Mouse (Mus musculus) neural tube, embryonic 12.5 days (tissue): ENCODE data around the gene Dmac1. TPM values are rescaled to one million over a fixed set of nuclear protein-coding genes. Genes with fewer than 3 reads are reported as not detected.
"Not testable (repeated sequence)": the region's sequence is repeated elsewhere in the genome, so short reads cannot be mapped to it uniquely, and the experiment has no call there.

ENCODE experiments used
- ATAC-seq: fragments of 200-750 bp; cut with Nextera tagmentation; 2 replicates; pipeline ENCODE4 v1.8.0; 2017; ENCODE audit warnings: low read depth, mild to moderate bottlenecking, moderate TSS enrichment, moderate library complexity; ENCODE audit not compliant: low FRiP score
- H3K27ac ChIP-seq: fragments of 300-500 bp; sonication (generic); 2 replicates; pipeline ENCODE4 v1.5.1; 2016
- H3K27me3 ChIP-seq: fragments of 300-500 bp; sonication (generic); replicated peaks from 2 replicates; pipeline ENCODE4 v1.6.1; 2016; ENCODE audit warnings: mild to moderate bottlenecking
- H3K36me3 ChIP-seq: fragments of 300-500 bp; sonication (generic); 2 replicates; pipeline ENCODE4 v1.6.1; 2016; ENCODE audit warnings: mild to moderate bottlenecking
- H3K4me1 ChIP-seq: fragments of 300-500 bp; sonication (generic); 2 replicates; pipeline ENCODE4 v1.6.1; 2016
- H3K4me2 ChIP-seq: fragments of 300-500 bp; sonication (generic); replicated peaks from 2 replicates; pipeline ENCODE4 v1.6.1; 2016; ENCODE audit warnings: mild to moderate bottlenecking
- H3K4me3 ChIP-seq: fragments of 300-500 bp; sonication (generic); 2 replicates; pipeline ENCODE4 v1.5.1; 2016
- H3K9ac ChIP-seq: fragments of 300-500 bp; sonication (generic); 2 replicates; pipeline ENCODE4 v1.6.1; 2016; ENCODE audit warnings: mild to moderate bottlenecking
- H3K9me3 ChIP-seq: fragments of 300-500 bp; sonication (generic); 2 replicates; pipeline ENCODE4 v1.6.1; 2016; ENCODE audit warnings: mild to moderate bottlenecking
- WGBS: fragments of 180-500 bp; shearing (Covaris S2); methylation state at CpG from one replicate; pipeline ENCODE4 v1.1.7; 2016; 5-methylcytosine and 5-hydroxymethylcytosine counted together
- polyA plus RNA-seq: library from polyadenylated mRNA; unstranded; fragments of >200 nt; fragmentation: Nextera tagmentation; extraction: Ambion mirVana; gene quantifications from 2 replicates; pipeline ENCODE4 v1.2.1, GENCODE M21; 2016

Dmac1 gene
- polyA plus RNA-seq, 1 experiment from 2014 or later, result 110 TPM

- Histone ChIP-seq H3K9me3 (no peaks in the 10 kb centered on the region), H3K36me3 (no peaks in the 10 kb centered on the region), H3K27ac (no peak overlapping the region), H3K4me1 (no peaks in the 10 kb centered on the region), H3K4me2 (no peak overlapping the region), H3K27me3 (no peaks in the 10 kb centered on the region), H3K4me3 (no peak overlapping the region), H3K9ac (no peak overlapping the region)
- WGBS, result 74% methylated on average over 6 of the region's 6 CpGs
- ATAC-seq, result no peak
These were observed 11.1 kb downstream of the Dmac1 start for GRCm38 (mm10) chr4:75266773-75267550.

- no peak for ATAC-seq
- Histone ChIP-seq H3K9me3 (no peaks in the 10 kb centered on the region), H3K4me2 (no peak overlapping the region), H3K4me3 (no peak overlapping the region), H3K27ac (no peak overlapping the region), H3K36me3 (no peaks in the 10 kb centered on the region), H3K27me3 (no peaks in the 10 kb centered on the region), H3K9ac (no peak overlapping the region), H3K4me1 (no peaks in the 10 kb centered on the region)
- WGBS, result 94% methylated on average over 2 of the region's 2 CpGs
These were observed 13.9 kb downstream of the Dmac1 start for GRCm38 (mm10) chr4:75264219-75264618.

GRCm38 (mm10) chr4:75263556-75264129 lies 14.5 kb downstream of the Dmac1 start:
- Histone ChIP-seq H3K27me3 (no peaks in the 10 kb centered on the region), H3K4me3 (no peak overlapping the region), H3K4me1 (no peaks in the 10 kb centered on the region), H3K27ac (no peak overlapping the region), H3K36me3 (no peaks in the 10 kb centered on the region), H3K9me3 (no peaks in the 10 kb centered on the region), H3K9ac (no peak overlapping the region), H3K4me2 (no peak overlapping the region)
- 92% methylated on average over 3 of the region's 3 CpGs for WGBS
- no peak for ATAC-seq

GRCm38 (mm10) chr4:75262423-75262822 lies 15.7 kb downstream of the Dmac1 start:
- Histone ChIP-seq H3K4me1 (no peaks in the 10 kb centered on the region), H3K27ac (no peak overlapping the region), H3K27me3 (no peaks in the 10 kb centered on the region), H3K4me2 (no peak overlapping the region), H3K9ac (no peak overlapping the region), H3K36me3 (no peaks in the 10 kb centered on the region), H3K9me3 (no peaks in the 10 kb centered on the region), H3K4me3 (no peak overlapping the region)
- no peak for ATAC-seq
- WGBS, result 75% methylated on average over 7 of the region's 7 CpGs

- no peaks in the 10 kb centered on the region for H3K36me3 ChIP-seq
These were observed 17.9 kb downstream of the Dmac1 start for GRCm38 (mm10) chr4:75260156-75260555.

GRCm38 (mm10) chr4:75259447-75259846 lies 18.7 kb downstream of the Dmac1 start:
- Histone ChIP-seq H3K9ac (no peak overlapping the region), H3K27ac (no peak overlapping the region), H3K4me2 (no peak overlapping the region), H3K27me3 (no peaks in the 10 kb centered on the region), H3K4me1 (no peaks in the 10 kb centered on the region), H3K4me3 (no peak overlapping the region), H3K9me3 (no peaks in the 10 kb centered on the region), H3K36me3 (no peaks in the 10 kb centered on the region)
- ATAC-seq, result 0 out of 2 replicates have a peak, but pooled peaks have one; percentile 44
- 50% methylated on average over 3 of the region's 3 CpGs for WGBS

More at GRCm38 (mm10) chr4:75260156-75260555, 17.9 kb downstream of the Dmac1 start:
- no peaks in the 10 kb centered on the region for H3K27me3 ChIP-seq
- ATAC-seq, result no peak
- no peaks in the 10 kb centered on the region for H3K9me3 ChIP-seq
- WGBS, result 72% methylated on average over 6 of the region's 6 CpGs
- no peaks in the 10 kb centered on the region for H3K4me1 ChIP-seq
- no peak overlapping the region for H3K4me2 ChIP-seq
- no peak overlapping the region for H3K4me3 ChIP-seq
- H3K9ac ChIP-seq, result no peak overlapping the region
- no peak overlapping the region for H3K27ac ChIP-seq

- not testable (repeated sequence) for H3K4me2 ChIP-seq, ATAC-seq, H3K27ac ChIP-seq, H3K9ac ChIP-seq, H3K9me3 ChIP-seq, H3K36me3 ChIP-seq, H3K27me3 ChIP-seq, H3K4me1 ChIP-seq, H3K4me3 ChIP-seq
- 33% methylated on average over 3 of the region's 3 CpGs for WGBS
These were observed 43.5 kb downstream of the Dmac1 start for GRCm38 (mm10) chr4:75234602-75235001.
